Mouse (Mus musculus): Measurements from ENCODE around the gene Klc1. TPM values are rescaled to one million over a fixed set of nuclear protein-coding genes. Genes with fewer than 3 reads are reported as not detected.

Gene Klc1
- polyA plus RNA-seq, 1 experiment: 85.0 TPM

- TF ChIP-seq CTCF (IDR thresholded peaks at IDR 0.05; ENCODE audit: borderline replicate concordance, control insufficient read depth, extremely low read depth, insufficient read depth, low read length, poor library complexity) (no peak), POLR2A (IDR thresholded peaks at IDR 0.05; ENCODE audit: control insufficient read depth, extremely low read depth, insufficient read depth, low read length, poor library complexity) (no peak)
- no peaks in the 10 kb centered on the region for H3K4me1 ChIP-seq (replicated peaks; ENCODE audit: control insufficient read depth, insufficient read depth, low read length)
- H3K36me3 ChIP-seq (ENCODE audit: control insufficient read depth, insufficient read depth, low read length): peaks cover 71% of the 10 kb centered on the region
- no peak for DNase-seq
- H3K27ac ChIP-seq (ENCODE audit: control insufficient read depth, insufficient read depth, low read length): no peak overlapping the region
- H3K27me3 ChIP-seq (ENCODE audit: control insufficient read depth, insufficient read depth, low read length): no peaks in the 10 kb centered on the region
- no peak overlapping the region for H3K4me3 ChIP-seq (ENCODE audit: control insufficient read depth, insufficient read depth, low read length)
- 70% methylated on average over 10 of the region's 10 CpGs for WGBS
These were observed 71.7 kb downstream of the Klc1 start for GRCm38 (mm10) chr12:111830375-111830774.

DNA sequence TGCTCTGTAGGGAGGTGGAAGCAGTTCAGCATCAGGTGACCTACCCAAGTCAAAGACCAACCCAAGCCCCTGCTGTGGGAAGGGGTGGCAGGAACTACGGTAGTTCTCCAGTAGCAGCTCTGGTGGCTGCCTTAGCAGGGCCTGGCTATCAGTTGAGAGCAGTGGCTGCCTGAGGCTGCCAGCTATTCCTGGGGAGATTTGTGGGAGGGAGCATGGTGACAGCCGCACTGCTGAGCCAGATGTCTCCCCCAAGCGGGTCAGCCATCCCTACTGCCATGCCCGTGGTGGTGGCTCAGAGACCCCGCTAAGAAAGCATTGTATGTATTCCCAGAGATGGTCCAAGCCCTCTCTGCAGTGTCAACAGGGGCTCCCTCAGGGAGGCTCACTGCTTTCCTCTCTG lies 74.0 kb downstream of the Klc1 start:
- no peak overlapping the region for H3K4me3 ChIP-seq (ENCODE audit: control insufficient read depth, insufficient read depth, low read length)
- WGBS: 93% methylated on average over 5 of the region's 5 CpGs
- H3K27me3 ChIP-seq (ENCODE audit: control insufficient read depth, insufficient read depth, low read length): no peaks in the 10 kb centered on the region
- DNase-seq: no peak
- TF ChIP-seq CTCF (IDR thresholded peaks at IDR 0.05; ENCODE audit: borderline replicate concordance, control insufficient read depth, extremely low read depth, insufficient read depth, low read length, poor library complexity): no peak
- no peak for TF ChIP-seq POLR2A (IDR thresholded peaks at IDR 0.05; ENCODE audit: control insufficient read depth, extremely low read depth, insufficient read depth, low read length, poor library complexity)
- H3K4me1 ChIP-seq (replicated peaks; ENCODE audit: control insufficient read depth, insufficient read depth, low read length): no peaks in the 10 kb centered on the region
- no peak overlapping the region for H3K27ac ChIP-seq (ENCODE audit: control insufficient read depth, insufficient read depth, low read length)
- H3K36me3 ChIP-seq (ENCODE audit: control insufficient read depth, insufficient read depth, low read length): peaks cover 67% of the 10 kb centered on the region

DNA sequence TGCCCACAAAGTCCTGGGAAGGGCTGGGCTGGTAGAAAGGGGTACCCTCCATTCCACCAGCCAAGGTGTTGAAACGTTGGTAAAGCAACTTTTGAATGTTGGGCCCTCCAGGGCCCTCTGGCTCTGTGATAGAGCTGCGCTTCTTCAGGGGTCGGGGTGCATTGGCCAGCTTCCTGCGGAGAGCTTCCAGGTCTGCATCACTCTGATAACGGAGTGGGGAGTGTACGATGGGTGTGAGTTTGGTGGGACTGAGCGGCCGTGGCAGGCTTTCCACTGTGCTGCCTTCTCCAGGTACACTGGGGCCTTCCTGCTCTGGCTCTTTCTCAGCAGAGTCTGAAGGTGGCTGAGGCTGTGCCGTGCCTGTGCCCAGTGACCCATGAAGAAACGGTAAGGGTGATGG lies 74.8 kb downstream of the Klc1 start:
- H3K4me3 ChIP-seq (ENCODE audit: control insufficient read depth, insufficient read depth, low read length): no peak overlapping the region
- peaks cover 60% of the 10 kb centered on the region for H3K36me3 ChIP-seq (ENCODE audit: control insufficient read depth, insufficient read depth, low read length)
- WGBS: 94% methylated on average over 10 of the region's 10 CpGs
- no peaks in the 10 kb centered on the region for H3K27me3 ChIP-seq (ENCODE audit: control insufficient read depth, insufficient read depth, low read length)
- H3K27ac ChIP-seq (ENCODE audit: control insufficient read depth, insufficient read depth, low read length): no peak overlapping the region
- no peak for DNase-seq
- TF ChIP-seq CTCF (IDR thresholded peaks at IDR 0.05; ENCODE audit: borderline replicate concordance, control insufficient read depth, extremely low read depth, insufficient read depth, low read length, poor library complexity) (no peak), POLR2A (IDR thresholded peaks at IDR 0.05; ENCODE audit: control insufficient read depth, extremely low read depth, insufficient read depth, low read length, poor library complexity) (no peak)
- H3K4me1 ChIP-seq (replicated peaks; ENCODE audit: control insufficient read depth, insufficient read depth, low read length): no peaks in the 10 kb centered on the region

- H3K4me1 ChIP-seq (replicated peaks; ENCODE audit: control insufficient read depth, insufficient read depth, low read length): peaks cover 7% of the 10 kb centered on the region
- no peaks in the 10 kb centered on the region for H3K27me3 ChIP-seq (ENCODE audit: control insufficient read depth, insufficient read depth, low read length)
- H3K4me3 ChIP-seq (ENCODE audit: control insufficient read depth, insufficient read depth, low read length): no peak overlapping the region
- TF ChIP-seq POLR2A (IDR thresholded peaks at IDR 0.05; ENCODE audit: control insufficient read depth, extremely low read depth, insufficient read depth, low read length, poor library complexity) (no peak), CTCF (IDR thresholded peaks at IDR 0.05; ENCODE audit: borderline replicate concordance, control insufficient read depth, extremely low read depth, insufficient read depth, low read length, poor library complexity) (no peak)
- WGBS: 80% methylated on average over 15 of the region's 15 CpGs
- no peak overlapping the region for H3K27ac ChIP-seq (ENCODE audit: control insufficient read depth, insufficient read depth, low read length)
- peaks cover 11% of the 10 kb centered on the region; the same call in 1 of the 2 replicates for H3K36me3 ChIP-seq (ENCODE audit: control insufficient read depth, insufficient read depth, low read length)
- DNase-seq: no peak
These were observed 84.2 kb downstream of the Klc1 start for GRCm38 (mm10) chr12:111842565-111843433.

- WGBS: 9% methylated on average over 2 of the region's 2 CpGs
- DNase-seq: no peak
- TF ChIP-seq POLR2A (IDR thresholded peaks at IDR 0.05; ENCODE audit: control insufficient read depth, extremely low read depth, insufficient read depth, low read length, poor library complexity) (no peak), CTCF (IDR thresholded peaks at IDR 0.05; ENCODE audit: borderline replicate concordance, control insufficient read depth, extremely low read depth, insufficient read depth, low read length, poor library complexity) (no peak)
- Histone ChIP-seq H3K4me3 (ENCODE audit: control insufficient read depth, insufficient read depth, low read length) (no peak overlapping the region), H3K36me3 (ENCODE audit: control insufficient read depth, insufficient read depth, low read length) (peaks cover 11% of the 10 kb centered on the region; the same call in 1 of the 2 replicates), H3K4me1 (replicated peaks; ENCODE audit: control insufficient read depth, insufficient read depth, low read length) (peaks cover 7% of the 10 kb centered on the region), H3K27ac (ENCODE audit: control insufficient read depth, insufficient read depth, low read length) (no peak overlapping the region), H3K27me3 (ENCODE audit: control insufficient read depth, insufficient read depth, low read length) (no peaks in the 10 kb centered on the region)
These were observed 84.8 kb downstream of the Klc1 start for GRCm38 (mm10) chr12:111843470-111843869.

DNA sequence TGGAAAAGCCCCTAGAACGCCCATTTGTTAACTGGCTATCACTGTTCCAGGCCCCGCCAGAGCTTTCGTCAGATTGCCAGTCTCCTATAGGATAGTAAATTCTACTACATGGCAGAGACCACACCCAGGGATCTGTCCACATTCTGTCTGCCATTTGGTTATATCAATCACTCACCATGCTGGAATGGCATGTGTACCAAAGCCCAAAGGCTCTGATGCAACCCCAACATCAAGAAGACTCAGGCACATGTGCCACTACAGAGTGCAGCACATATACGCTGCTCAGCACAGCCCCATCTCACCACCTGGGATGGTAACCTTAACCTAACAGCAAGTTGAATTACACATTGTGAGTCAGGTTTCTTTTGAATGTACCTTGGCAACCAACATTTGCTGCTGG lies 87.3 kb downstream of the Klc1 start:
- Histone ChIP-seq H3K36me3 (ENCODE audit: control insufficient read depth, insufficient read depth, low read length) (peaks cover 3% of the 10 kb centered on the region; the same call in 1 of the 2 replicates), H3K27ac (ENCODE audit: control insufficient read depth, insufficient read depth, low read length) (no peak overlapping the region), H3K27me3 (ENCODE audit: control insufficient read depth, insufficient read depth, low read length) (no peaks in the 10 kb centered on the region), H3K4me3 (ENCODE audit: control insufficient read depth, insufficient read depth, low read length) (no peak overlapping the region), H3K4me1 (replicated peaks; ENCODE audit: control insufficient read depth, insufficient read depth, low read length) (peaks cover 7% of the 10 kb centered on the region)
- TF ChIP-seq CTCF (IDR thresholded peaks at IDR 0.05; ENCODE audit: borderline replicate concordance, control insufficient read depth, extremely low read depth, insufficient read depth, low read length, poor library complexity) (no peak), POLR2A (IDR thresholded peaks at IDR 0.05; ENCODE audit: control insufficient read depth, extremely low read depth, insufficient read depth, low read length, poor library complexity) (no peak)
- DNase-seq: no peak
- WGBS: 98% methylated on average over 4 of the region's 4 CpGs
